Mouse (Mus musculus): Measurements from ENCODE around the gene Rpia.

DNA sequence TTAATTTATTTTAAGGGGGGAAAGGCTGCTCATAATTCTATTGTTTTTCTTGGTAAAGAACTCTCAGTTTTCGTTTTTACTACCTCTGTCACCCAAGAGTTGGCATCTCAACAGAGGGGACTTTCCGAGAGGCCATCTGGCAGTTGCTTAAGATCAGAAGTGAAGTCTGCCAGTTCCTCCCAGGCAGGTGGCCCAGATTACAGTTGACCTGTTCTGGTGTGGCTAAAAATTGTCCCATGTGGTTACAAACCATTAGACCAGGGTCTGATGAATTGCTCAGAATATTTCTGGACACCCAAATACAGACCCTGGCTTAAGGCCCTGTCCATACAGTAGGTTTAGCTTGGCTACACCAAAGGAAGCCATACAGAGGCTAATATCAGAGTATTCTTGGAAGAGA lies 66.4 kb downstream of the Rpia start:
- TF ChIP-seq CTCF (IDR thresholded peaks at IDR 0.05; ENCODE audit: control insufficient read depth, insufficient read depth, low read length) (no peak), POLR2A (IDR thresholded peaks at IDR 0.05; ENCODE audit: borderline replicate concordance, control insufficient read depth, low read depth, low read length) (no peak)
